Mouse (Mus musculus): Measurements from ENCODE around the gene Jag2.

- TF ChIP-seq CTCF (IDR thresholded peaks at IDR 0.05; ENCODE audit: low read depth) (no peak), EP300 (optimal IDR thresholded peaks at IDR 0.05) (no peak)
Measured at GRCm38 (mm10) chr12:112866467-112867080, 63.0 kb downstream of the Jag2 start.
